Mouse (Mus musculus): Measurements from ENCODE around the gene Ralgps1.

DNA sequence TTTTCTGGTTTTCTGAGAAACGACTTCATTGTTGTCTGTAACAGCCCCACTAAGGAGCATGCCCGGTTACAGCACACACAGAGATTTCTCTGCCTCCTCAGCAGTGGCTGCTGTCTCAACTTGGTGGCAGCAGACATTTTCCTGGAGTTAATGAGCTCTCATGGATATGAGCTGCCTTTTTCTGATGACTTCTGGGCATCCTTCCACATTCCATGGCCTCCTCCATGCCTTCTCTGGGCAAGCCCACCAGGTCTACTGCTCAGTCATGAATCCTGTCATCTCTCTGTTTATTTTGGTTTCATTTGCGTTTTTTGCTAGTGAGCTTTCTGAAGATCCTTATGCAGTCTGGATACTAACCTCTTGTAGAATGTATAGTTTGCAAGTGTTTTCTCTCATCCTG is 45.9 kb downstream of the Ralgps1 start:
- no peak for TF ChIP-seq POLR2A (IDR thresholded peaks at IDR 0.05; ENCODE audit: low read depth, low read length)
- TF ChIP-seq HCFC1 (IDR thresholded peaks at IDR 0.05; ENCODE audit: low read depth, low read length), result no peak
- no peak for TF ChIP-seq CTCF (conservative IDR thresholded peaks at IDR 0.05 in 1 of 2, IDR thresholded peaks at IDR 0.05 in 1 of 2; ENCODE audit: low read depth in 2 of 2, low read length in 2 of 2)

Data from CH12.LX (cell line).